Mouse (Mus musculus) lung, adult 2 months (tissue): ENCODE measurements around the gene Ston2. TPM values are rescaled to one million over a fixed set of nuclear protein-coding genes. Genes with fewer than 3 reads are reported as not detected.

Experiments
- DNase-seq: peaks from one replicate; pipeline ENCODE4 v3.0.0; 2022
- H3K4me1 ChIP-seq: fragments of 200-500 bp; 2 replicates; pipeline ENCODE4 v1.6.1; 2011; ENCODE audit warnings: low read length; ENCODE audit not compliant: control insufficient read depth, insufficient read depth
- H3K4me3 ChIP-seq: fragments of 200-500 bp; replicated peaks from 2 replicates; pipeline ENCODE3; 2011; ENCODE audit warnings: low read depth, mild to moderate bottlenecking, control low read depth, low read length; ENCODE audit errors: extremely low read depth
- CTCF ChIP-seq: fragments of 200-500 bp; IDR thresholded peaks from 2 replicates; pipeline ENCODE4 v1.5.1; 2011; ENCODE audit warnings: mild to moderate bottlenecking, low read length, control low read depth; ENCODE audit not compliant: insufficient read depth
- POLR2A ChIP-seq: fragments of 200-500 bp; IDR thresholded peaks from 2 replicates; pipeline ENCODE4 v1.6.1; 2011; ENCODE audit warnings: low read depth, mild to moderate bottlenecking, control low read depth, low read length, borderline replicate concordance; ENCODE audit errors: extremely low read depth
- WGBS: fragments of 180-500 bp; shearing (Covaris S2); methylation state at CpG from one replicate; pipeline ENCODE4 v1.1.7; 2018; 5-methylcytosine and 5-hydroxymethylcytosine counted together
- polyA plus RNA-seq: library from polyadenylated mRNA; depleted of rRNA; stranded (reverse); fragments of >200 nt; gene quantifications from 2 replicates; pipeline ENCODE4 v1.2.3, GENCODE M21; 2012

The Ston2 gene
- polyA plus RNA-seq, 1 experiment, result 22.2 TPM

GRCm38 (mm10) chr12:91738381-91738780 lies 49.8 kb downstream of the Ston2 start:
- H3K4me1 ChIP-seq, result peaks cover 5% of the 10 kb centered on the region
- H3K4me3 ChIP-seq, result no peak overlapping the region
- 80% methylated on average over 4 of the region's 4 CpGs for WGBS
- TF ChIP-seq CTCF (no peak), POLR2A (no peak)
- no peak for DNase-seq

DNA sequence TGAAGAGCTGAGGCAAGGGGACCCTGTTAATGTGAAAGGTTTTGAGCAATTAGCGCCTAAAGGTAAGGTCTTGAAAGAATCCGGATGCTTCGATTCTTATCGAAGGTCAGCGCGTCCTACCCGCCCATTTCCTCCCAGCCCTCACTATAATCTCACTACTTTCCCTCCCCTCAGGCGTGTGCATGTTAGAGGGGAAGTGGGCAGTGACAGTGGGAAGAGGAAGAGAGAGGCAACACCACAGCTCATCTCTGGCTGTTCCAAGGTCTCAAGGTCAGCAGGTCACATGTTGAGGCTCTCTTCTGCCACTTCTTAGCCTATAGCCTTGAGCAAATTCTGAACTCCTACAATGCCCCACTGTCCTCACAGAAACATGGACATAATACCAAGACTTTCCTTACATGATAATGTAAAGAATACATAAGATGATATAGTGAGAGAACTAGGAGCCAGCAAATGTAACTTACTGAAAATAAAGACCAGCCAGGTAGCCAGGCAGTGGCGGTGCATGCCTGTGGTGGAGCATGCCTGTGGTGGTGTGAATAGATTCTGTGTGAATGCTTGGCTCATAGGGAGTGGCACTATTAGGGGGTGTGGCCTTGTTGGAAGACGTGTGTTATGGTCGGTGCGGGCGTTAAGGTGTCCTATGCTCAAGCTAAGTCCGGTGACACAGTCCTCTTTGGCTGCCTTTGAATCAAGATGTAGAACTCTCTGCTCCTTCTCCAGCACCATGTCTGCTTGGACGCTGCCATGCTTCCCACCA lies 51.8 kb downstream of the Ston2 start:
- no peak overlapping the region for H3K4me3 ChIP-seq
- no peak for DNase-seq
- TF ChIP-seq POLR2A (no peak), CTCF (no peak)
- WGBS, result 74% methylated on average over 15 of the region's 15 CpGs
- peaks cover 5% of the 10 kb centered on the region for H3K4me1 ChIP-seq

- no peak for DNase-seq
- TF ChIP-seq POLR2A (no peak), CTCF (no peak)
- 24% methylated on average over 15 of the region's 15 CpGs for WGBS
- H3K4me1 ChIP-seq, result peaks cover 5% of the 10 kb centered on the region
- H3K4me3 ChIP-seq, result no peak overlapping the region
Measured at GRCm38 (mm10) chr12:91734246-91735027, 53.8 kb downstream of the Ston2 start.

DNA sequence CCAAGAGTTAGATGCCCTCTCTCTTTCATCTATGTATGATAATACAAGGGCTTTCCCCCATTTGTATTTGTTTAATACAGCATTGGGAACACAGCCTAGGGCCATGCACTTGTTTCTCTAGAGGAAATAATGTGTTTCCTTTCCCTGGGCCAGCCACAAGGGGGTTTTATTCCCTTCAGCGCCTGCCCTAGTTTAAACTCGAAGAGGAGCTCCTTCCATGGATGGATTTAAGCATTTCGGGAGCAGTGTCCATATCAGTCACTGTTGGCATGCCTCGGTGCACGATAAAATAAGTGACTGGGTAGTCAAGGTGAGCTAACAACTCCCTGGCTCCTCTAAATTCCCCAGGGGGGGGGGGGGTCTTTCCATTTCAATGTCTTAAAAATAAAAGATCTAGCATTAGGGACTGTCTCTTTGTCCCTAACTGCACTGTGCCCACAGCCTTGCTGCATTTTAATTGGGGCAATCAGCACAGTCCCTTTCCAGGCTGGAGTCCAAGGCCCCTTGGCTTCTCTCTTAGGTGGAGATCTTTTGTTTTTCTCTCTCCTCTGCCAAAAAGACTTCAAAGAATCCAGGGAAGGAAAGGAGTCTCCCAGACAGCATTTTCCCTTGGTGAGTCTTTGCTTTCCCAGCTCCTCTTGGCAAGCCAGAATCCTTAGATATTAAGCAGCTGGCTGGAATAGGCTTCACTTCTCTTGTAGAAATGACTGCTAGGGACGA lies 55.3 kb downstream of the Ston2 start:
- Histone ChIP-seq H3K4me1 (peaks cover 5% of the 10 kb centered on the region), H3K4me3 (no peak overlapping the region)
- DNase-seq, result no peak
- 62% methylated on average over 6 of the region's 6 CpGs for WGBS
- TF ChIP-seq POLR2A, result no peak
- TF ChIP-seq CTCF, result no peak

DNA sequence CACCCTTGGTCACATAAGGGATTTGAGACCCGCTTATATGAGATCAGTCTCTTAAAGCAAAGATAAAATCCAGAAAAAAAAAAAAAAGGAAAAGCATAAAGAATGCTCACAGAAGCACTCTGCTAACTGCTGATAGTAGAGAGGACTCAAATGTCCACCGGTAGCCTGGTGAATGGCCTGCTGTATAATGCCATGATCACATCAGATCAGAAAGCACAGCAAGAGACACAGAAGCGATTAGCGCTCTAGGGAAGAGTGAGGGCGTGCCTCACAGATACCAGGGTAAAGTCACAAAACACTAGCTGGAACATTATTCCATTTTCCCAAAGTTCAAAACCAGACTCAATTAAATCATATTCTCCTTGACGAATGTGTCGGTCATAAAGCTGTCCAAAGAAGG lies 62.0 kb downstream of the Ston2 start:
- Histone ChIP-seq H3K4me1 (no peaks in the 10 kb centered on the region), H3K4me3 (no peak overlapping the region)
- no peak for DNase-seq
- TF ChIP-seq POLR2A (no peak), CTCF (no peak)
- 93% methylated on average over 7 of the region's 7 CpGs for WGBS

DNA sequence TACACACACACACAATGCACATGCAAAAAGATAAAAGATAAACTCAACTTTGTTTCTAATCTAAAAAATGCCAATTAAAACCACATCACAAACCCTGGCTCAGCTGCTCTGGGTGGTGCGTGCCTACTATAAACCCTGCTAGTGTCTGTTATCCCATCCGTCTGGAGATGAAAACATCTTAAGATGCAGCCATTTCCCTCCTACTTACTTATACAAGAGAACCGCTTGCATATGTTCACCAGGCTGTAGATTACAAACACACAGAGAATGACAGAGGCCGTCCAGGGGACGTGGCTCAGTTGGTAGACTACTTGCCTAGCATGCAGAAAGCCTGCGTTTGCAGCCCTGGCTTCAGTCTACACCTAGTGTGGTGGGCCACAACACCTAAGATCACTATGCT lies 64.3 kb downstream of the Ston2 start:
- H3K4me1 ChIP-seq, result no peaks in the 10 kb centered on the region
- DNase-seq, result no peak
- 91% methylated on average over 6 of the region's 6 CpGs for whole genome bisulfite sequencing
- TF ChIP-seq POLR2A (no peak), CTCF (no peak)
- H3K4me3 ChIP-seq, result no peak overlapping the region

DNA sequence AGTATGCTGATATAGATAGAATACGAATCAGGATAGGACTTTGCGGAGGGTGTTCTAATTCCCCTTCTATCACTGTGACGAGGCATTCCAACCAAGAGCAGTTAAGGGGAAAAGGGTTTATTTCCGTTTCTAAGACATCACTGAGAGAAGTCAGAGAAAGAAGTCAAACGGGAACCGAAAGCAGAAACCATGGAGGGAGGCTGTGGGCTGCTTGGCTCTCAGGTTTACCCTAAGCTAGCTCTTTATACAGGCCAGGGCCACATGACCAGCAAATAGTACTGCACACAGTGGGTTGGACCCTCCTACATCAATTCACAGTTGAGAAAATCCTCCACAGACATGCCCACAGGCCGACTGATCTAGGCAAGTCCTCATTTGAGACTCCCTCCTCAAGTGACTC lies 69.1 kb downstream of the Ston2 start:
- H3K4me3 ChIP-seq, result no peak overlapping the region
- DNase-seq, result no peak
- no peaks in the 10 kb centered on the region for H3K4me1 ChIP-seq
- WGBS, result 82% methylated on average over 7 of the region's 7 CpGs
- TF ChIP-seq CTCF (no peak), POLR2A (no peak)

DNA sequence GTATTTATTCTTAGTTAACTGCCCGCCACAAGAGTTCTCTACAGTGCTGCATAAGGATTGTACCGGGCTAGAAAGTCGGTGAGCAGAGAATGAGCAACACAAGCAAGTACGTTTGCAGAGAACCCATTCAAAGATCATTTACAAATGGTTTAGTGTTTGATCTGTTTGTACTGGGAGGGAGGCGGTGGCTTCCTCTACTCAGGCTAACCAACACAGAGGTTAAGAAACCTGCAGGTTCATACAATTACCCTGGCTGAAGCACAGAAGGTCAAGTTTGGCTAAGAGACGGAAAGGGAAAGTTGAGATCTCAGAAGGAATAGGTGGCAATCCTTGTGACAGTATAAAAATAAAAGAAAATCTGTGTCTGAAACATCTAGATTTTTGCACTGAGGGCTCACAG lies 72.5 kb downstream of the Ston2 start:
- Histone ChIP-seq H3K4me3 (no peak overlapping the region), H3K4me1 (no peaks in the 10 kb centered on the region)
- WGBS, result 61% methylated on average over 6 of the region's 6 CpGs
- TF ChIP-seq POLR2A, result no peak
- no peak for TF ChIP-seq CTCF
- no peak for DNase-seq

DNA sequence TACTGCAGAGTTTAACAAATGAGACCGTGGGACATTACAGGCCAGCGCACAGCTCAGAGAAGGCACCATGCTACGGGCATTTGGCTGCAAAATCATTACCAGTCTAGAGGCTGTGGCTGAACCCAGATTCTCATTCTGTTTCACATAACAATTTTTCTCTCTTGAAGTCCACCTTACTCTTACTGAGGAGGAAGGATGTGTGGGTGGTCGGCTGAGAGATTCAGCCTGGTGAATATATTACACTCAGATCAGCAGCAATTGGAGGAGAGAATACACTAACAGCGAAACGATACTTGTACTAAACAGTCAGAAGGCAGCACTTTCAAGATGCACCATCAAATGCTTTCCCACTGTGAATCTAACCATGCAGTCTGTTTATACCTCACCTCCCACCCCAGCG lies 74.8 kb downstream of the Ston2 start:
- H3K4me1 ChIP-seq, result no peaks in the 10 kb centered on the region
- no peak overlapping the region for H3K4me3 ChIP-seq
- no peak for TF ChIP-seq CTCF
- no peak for DNase-seq
- WGBS, result 94% methylated on average over 7 of the region's 7 CpGs

DNA sequence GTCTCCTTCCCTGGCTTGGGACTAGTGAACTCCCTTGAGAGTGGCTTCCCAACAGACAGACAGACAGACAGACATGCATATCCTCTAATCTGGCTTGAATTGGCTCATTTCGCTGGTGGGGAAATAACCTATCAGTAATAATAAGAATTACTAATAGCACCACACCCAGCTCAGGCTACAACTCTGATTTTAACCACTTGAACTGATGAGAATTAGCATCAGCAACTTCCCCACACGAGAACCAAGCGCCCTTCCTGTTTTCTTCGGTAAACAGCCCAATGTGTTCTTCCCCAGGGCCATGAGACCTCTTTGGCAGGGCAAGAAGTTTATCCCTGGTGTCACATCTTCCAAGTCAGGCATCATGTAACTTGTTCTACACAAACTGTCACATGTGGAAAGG lies 76.5 kb downstream of the Ston2 start:
- Histone ChIP-seq H3K4me3 (no peak overlapping the region), H3K4me1 (no peaks in the 10 kb centered on the region)
- no peak for DNase-seq
- WGBS, result 78% methylated on average over 4 of the region's 4 CpGs
- TF ChIP-seq CTCF (no peak), POLR2A (no peak)
